Mouse (Mus musculus): Measurements from ENCODE around the gene Ssu72. TPM values are rescaled to one million over a fixed set of nuclear protein-coding genes. Genes with fewer than 3 reads are reported as not detected.

The Ssu72 gene
- total RNA-seq, 1 experiment from 2014 or later: 73.2 TPM

DNA sequence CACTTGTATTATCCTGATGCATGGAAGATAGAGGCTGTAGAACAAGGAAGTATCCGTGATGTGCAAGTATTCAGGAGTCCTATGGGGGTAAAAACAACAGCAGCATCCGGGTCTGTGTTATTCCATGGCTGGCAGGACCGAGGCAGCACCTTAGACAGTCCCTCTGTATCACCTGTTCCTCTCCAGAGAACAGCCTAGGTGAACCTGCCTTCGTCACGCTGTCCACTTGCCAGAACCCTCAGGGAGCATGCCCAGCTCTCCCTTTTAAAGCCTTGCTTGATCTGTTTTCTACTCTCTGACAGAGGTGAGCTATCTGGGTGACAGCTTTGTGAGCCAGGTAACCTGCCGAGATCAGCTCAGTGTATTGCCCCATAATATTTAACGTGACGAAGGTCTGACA lies 39.9 kb downstream of the Ssu72 start:
- no peak for ATAC-seq (replicated peaks; ENCODE audit: low read depth, poor library complexity, severe bottlenecking)

DNA sequence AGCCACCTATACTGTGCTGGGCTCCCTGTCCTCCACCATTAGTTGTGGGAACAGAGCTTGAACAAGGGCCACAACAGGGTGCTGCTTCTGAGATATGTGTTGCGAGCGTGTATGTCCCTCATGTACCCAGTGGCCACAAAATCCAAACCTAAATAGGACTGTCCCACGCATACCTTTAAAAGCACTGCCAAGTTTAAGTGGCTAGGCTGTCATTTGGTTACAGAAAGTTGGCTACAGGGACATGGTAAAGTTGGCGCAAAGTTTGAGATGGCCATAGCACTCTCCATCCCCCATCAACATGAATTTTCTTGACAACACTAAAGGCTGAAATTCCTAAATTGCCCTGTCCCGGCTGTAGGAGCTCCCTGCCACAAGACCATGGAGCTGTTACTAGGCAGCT lies 40.5 kb downstream of the Ssu72 start:
- ATAC-seq (replicated peaks; ENCODE audit: low read depth, poor library complexity, severe bottlenecking): no peak

DNA sequence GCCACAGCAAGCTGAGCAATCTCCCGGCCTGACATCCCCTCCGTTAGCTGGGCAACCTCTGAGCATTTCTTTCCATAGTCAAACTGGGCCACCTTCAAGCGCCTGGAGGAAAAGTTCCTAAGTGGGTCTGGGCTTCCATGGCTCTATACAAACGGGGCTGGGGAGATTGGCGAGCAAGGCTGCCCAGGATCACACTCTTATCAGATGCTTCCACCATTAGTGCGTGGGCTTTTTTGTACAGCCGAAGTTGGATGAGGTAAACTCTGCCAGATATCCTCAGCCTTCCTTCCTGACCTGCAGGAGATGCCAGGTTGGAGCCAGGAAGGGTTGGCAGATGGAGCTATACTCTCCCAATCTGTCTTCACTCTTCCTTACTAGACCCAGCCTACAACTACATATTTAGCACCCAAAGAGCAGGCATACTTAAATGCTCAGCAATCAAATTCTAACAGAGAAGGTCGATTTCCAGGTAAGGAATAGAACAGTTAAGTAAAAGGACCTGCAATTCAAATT lies 41.5 kb downstream of the Ssu72 start:
- no peak for ATAC-seq (replicated peaks; ENCODE audit: low read depth, poor library complexity, severe bottlenecking)

GRCm38 (mm10) chr4:155746575-155747490 lies 42.2 kb downstream of the Ssu72 start:
- no peak for ATAC-seq (replicated peaks; ENCODE audit: low read depth, poor library complexity, severe bottlenecking)

DNA sequence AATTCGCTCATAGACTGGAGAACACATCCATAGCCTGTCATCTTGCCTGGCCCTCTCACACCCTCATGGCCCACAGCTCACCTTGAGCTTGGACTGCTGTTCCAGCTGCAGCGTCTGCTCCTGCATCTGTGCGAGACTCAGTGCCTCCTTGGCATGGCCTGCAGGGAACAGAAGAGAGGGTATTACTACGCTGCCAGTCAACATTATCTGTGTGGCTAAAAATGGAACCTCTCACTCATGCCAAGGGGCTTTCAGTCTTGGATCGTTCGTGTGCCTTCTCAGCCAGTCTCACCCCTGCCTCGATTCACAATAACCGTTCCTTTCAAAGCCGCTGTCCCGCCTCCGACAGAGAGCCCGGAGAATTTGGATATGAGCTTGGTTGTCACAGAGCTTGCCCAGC lies 52.4 kb downstream of the Ssu72 start:
- ATAC-seq (replicated peaks; ENCODE audit: low read depth, poor library complexity, severe bottlenecking): no peak

- peak; percentile 65 for ATAC-seq (replicated peaks; ENCODE audit: low read depth, poor library complexity, severe bottlenecking)
Observed at GRCm38 (mm10) chr4:155759862-155760612, 55.4 kb downstream of the Ssu72 start.

DNA sequence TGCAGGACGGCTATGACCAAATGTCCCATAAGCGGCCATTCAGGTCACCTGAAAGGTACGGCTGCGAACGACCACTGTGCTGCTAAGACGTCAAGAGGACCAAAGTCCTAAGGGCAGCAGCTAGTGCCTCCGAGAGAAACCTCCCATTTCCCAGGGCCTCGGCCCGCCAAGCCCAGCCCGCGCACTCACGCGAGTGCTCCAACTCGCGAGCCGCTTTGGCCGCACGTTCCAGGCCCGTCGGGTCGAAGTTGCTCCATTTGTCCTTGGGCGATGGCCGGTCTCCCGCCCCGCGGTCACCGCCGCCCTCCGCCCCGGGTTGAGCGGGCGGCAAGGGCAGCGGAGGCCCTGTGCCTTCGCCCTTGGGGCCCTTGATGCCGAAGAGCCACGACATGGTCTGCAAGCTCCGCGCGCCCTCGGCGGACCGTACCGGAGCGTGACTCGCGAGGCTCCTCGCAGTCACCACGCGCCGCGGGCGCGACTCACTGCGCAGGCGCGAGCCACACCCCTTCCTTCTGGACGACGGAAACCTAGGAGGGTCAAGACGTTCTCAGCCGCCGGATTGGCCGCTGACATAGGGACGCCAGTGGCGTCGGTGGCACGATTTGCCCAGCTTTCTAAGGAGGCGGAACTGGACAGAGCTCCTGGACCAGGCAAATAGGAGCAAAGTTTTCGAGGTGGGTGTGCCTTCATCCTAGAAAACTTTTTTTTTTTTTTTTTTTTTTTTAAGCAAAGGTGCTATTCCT lies 56.2 kb downstream of the Ssu72 start, which contains the start of gene Atad3a:
Gene Atad3a, minus strand, starts transcription at position 481 of the 743 bp plus-strand sequence.
- peak; percentile 98 for ATAC-seq (replicated peaks; ENCODE audit: low read depth, poor library complexity, severe bottlenecking)

- ATAC-seq (replicated peaks; ENCODE audit: low read depth, poor library complexity, severe bottlenecking): no peak
Observed at GRCm38 (mm10) chr4:155761356-155762099, 56.9 kb downstream of the Ssu72 start.

DNA sequence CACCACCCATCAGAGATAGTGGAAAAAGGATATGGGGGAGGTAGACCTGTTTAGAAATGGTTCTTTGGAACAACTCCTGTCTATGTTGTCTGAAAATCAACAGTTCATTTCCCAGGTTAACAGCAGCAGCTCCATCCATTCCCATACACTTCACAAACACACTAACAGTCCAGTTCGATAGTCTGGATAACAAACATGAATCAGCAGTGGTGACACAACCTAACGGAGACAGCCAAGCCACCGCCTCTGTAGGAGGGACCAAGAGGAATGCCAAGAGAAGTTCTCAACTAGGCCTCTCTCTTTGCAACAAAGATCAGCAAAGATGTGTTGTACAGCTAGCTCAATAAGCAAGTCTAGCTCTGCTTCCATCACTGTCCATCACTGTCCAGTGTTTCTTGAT lies 57.8 kb downstream of the Ssu72 start:
- ATAC-seq (replicated peaks; ENCODE audit: low read depth, poor library complexity, severe bottlenecking): no peak

DNA sequence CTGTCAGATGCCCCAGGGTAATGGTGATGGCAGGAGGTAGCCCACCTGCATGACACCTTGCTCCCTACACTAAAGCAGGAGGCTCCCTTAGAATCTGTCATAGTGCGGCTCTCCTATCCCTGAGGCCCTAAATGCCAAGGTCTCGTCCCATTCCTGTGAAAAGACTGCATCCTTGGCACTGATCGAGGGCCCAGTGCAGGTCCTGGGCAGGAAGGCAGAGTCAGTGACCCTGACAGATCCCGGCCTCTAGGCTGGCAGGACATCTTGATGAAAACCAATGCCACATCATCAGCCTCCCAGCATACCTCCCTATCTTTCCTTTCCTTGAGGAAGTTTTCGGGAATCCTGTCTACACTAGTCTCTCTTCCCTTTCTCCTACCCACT lies 64.9 kb downstream of the Ssu72 start:
- ATAC-seq (replicated peaks; ENCODE audit: low read depth, poor library complexity, severe bottlenecking): no peak

GRCm38 (mm10) chr4:155769880-155770512 lies 65.4 kb downstream of the Ssu72 start:
- peak; percentile 79 for ATAC-seq (replicated peaks; ENCODE audit: low read depth, poor library complexity, severe bottlenecking)

DNA sequence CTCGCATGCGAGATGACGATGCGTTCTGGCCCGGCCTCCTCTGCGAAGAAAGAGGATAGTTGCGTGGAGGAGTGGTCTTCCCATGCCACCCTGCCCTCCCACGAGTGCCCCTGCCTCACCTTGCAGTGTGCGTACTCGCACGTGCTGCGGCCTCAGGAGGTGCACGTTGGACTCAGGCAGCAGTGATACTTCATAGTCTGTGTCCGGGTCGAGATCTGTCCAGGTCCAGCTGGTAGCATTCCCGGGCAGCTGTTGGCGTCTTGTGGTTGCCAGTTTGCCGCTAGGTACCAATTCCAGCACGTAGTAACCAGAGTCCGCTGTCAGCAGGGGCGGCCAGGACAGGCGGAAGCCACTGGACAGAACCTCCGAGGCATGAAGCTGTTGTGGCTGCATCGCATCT lies 66.0 kb downstream of the Ssu72 start:
- no peak for ATAC-seq (replicated peaks; ENCODE audit: low read depth, poor library complexity, severe bottlenecking)

DNA sequence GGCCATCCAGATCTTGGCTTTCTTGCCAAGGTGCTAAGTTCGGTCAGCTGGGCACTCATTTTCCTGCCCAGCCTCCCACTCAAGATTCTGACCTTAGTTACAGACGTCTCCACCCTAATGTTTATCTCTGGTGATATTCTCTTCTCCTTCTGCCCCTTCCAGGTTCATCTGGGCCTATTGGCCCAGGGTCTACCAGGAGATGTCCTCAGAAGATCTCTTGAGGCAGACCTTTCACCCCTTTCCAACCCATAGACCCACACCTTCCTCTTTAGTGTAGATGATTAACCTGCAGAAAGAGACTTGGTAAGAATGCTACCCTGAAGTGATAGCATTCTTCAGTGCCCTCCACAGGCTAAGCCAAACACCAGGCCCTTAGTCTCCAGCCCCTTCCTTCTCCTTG lies 67.1 kb downstream of the Ssu72 start:
- no peak for ATAC-seq (replicated peaks; ENCODE audit: low read depth, poor library complexity, severe bottlenecking)

GRCm38 (mm10) chr4:155772786-155773185 lies 68.2 kb downstream of the Ssu72 start:
- no peak for ATAC-seq (replicated peaks; ENCODE audit: low read depth, poor library complexity, severe bottlenecking)

DNA sequence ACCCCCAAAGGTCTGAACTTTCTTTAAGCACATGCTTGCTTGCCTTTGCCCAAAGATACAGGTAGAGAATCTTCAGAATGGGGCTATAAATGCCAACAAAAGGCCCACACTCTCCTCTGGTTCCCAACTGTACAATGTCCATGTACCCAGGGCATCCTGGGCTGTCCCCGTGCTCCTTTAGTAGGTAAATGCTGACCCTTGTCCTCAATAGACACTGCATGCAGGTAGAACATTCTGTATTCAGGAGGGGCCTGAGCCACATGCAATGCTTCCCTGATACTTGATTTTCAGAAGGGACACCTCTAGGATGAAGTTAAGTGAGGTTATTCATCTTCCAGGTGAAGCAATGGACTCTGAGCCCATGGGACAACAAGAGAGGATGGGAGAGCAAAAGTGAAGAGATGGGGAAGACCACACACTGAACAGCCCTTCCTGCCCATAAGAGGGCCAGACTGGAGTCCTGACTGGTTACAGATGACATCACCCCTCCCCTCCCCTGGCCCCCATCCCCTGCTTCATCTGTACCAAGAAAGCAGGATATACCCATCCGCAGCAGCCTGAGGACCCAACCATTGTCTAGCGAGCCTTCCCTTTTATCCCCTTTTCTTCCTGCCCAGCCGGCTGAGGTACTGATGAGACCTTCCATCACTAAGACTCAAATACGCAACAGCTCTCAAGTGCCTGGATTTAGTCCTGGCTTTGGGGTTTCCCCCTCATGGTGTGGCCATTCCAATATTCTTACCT lies 68.9 kb downstream of the Ssu72 start:
- ATAC-seq (replicated peaks; ENCODE audit: low read depth, poor library complexity, severe bottlenecking): no peak

- ATAC-seq (replicated peaks; ENCODE audit: low read depth, poor library complexity, severe bottlenecking): peak; percentile 81
Observed at GRCm38 (mm10) chr4:155774280-155774754, 69.7 kb downstream of the Ssu72 start, which contains the start of gene Vwa1. Gene Vwa1 (minus strand): TSS chr4:155774698.

GRCm38 (mm10) chr4:155774971-155775740 lies 70.6 kb downstream of the Ssu72 start:
- 0 out of 2 replicates have a peak, but pooled peaks have one; percentile 15 for ATAC-seq (replicated peaks; ENCODE audit: low read depth, poor library complexity, severe bottlenecking)

All from common myeloid progenitor, adult 5-6 weeks (primary cell).